Comparison of ENCODE assay signal across 20 mouse cellular contexts in the genomic region with DNA sequence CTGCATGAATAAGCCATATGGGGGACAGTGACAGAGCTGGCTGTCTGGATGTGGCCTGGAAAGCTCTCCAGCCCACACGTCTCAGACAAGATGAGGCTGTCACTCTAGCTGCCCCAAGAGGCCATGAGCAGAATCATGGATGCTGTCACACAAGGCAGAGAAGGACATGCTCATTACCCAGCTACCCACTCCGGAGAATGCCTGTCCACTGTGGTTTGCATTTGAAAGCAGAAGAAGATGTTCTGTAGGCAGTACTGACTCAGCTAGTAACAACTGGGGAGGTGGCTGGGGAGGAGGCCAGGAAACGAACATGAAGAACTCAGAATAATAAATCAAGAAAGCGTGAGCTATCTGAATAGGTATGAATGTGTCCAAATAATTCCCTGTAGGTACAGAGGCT.
DNase-seq lines count a peak whose midpoint lies in the region; ATAC-seq and TF ChIP-seq lines count a peak whose summit lies in the region.
"Had no signal": no experiment of that assay in that cellular context is flagged by ENCODE, and none has a peak within 500 bp of the region (broad histone marks: within the 10 kb centered on the region; RNA-seq: fewer than 3 reads in every experiment).

No protein-coding gene starts in this region.

- H3K4me2 ChIP-seq in forebrain, postnatal 0 days (ENCODE audit: low read depth), result no peak overlapping the region
- no peak overlapping the region for H3K4me2 ChIP-seq in hindbrain, embryonic 12.5 days (replicated peaks)
- no peak overlapping the region for H3K4me2 ChIP-seq in hindbrain, embryonic 16.5 days (ENCODE audit: low read length)
- no peak overlapping the region for H3K4me2 ChIP-seq in limb, embryonic 11.5 days (ENCODE audit: low read depth, severe bottlenecking)
- no peak overlapping the region for H3K4me2 ChIP-seq in hindbrain, postnatal 0 days (ENCODE audit: low read depth, low read length)
- H3K4me2 ChIP-seq: intestine, embryonic 15.5 days; midbrain, embryonic 15.5 days; neural tube, embryonic 12.5 days had no signal

- no peak overlapping the region for H3K4me3 ChIP-seq in forebrain, embryonic 10.5 days
- H3K4me3 ChIP-seq in forebrain, postnatal 0 days (ENCODE audit: low read depth, low read length), result no peak overlapping the region
- no peak overlapping the region for H3K4me3 ChIP-seq in hindbrain, embryonic 12.5 days
- H3K4me3 ChIP-seq in hindbrain, embryonic 16.5 days (ENCODE audit: low read length), result no peak overlapping the region
- H3K4me3 ChIP-seq in limb, embryonic 11.5 days (ENCODE audit: low read depth, low read length), result no peak overlapping the region
- no peak overlapping the region for H3K4me3 ChIP-seq in limb, embryonic 10.5 days
- H3K4me3 ChIP-seq in hindbrain, postnatal 0 days (ENCODE audit: low read length), result no peak overlapping the region
- H3K4me3 ChIP-seq: gastrocnemius, adult 2 months; intestine, embryonic 15.5 days; midbrain, embryonic 15.5 days; neural tube, embryonic 12.5 days had no signal

- 0 out of 2 replicates have a peak, but pooled peaks cover 4% of the 10 kb centered on the region for H3K9me3 ChIP-seq in forebrain, embryonic 10.5 days
- H3K9me3 ChIP-seq in forebrain, postnatal 0 days (ENCODE audit: low read length), result no peaks in the 10 kb centered on the region
- H3K9me3 ChIP-seq in hindbrain, embryonic 12.5 days (replicated peaks), result no peaks in the 10 kb centered on the region
- H3K9me3 ChIP-seq in hindbrain, embryonic 16.5 days (ENCODE audit: control insufficient read depth, low read length), result no peaks in the 10 kb centered on the region
- H3K9me3 ChIP-seq in limb, embryonic 11.5 days (ENCODE audit: control insufficient read depth, low read length), result no peaks in the 10 kb centered on the region
- H3K9me3 ChIP-seq in limb, embryonic 10.5 days (replicated peaks), result no peaks in the 10 kb centered on the region
- H3K9me3 ChIP-seq in hindbrain, postnatal 0 days (ENCODE audit: low read length), result no peaks in the 10 kb centered on the region
- H3K9me3 ChIP-seq: intestine, embryonic 15.5 days; midbrain, embryonic 15.5 days; neural tube, embryonic 12.5 days had no signal

- no peak for ATAC-seq in forebrain, postnatal 0 days
- ATAC-seq in hindbrain, embryonic 12.5 days (ENCODE audit: low FRiP score), result peak; percentile 26; the same call in 1 of the 2 replicates
- no peak for ATAC-seq in hindbrain, embryonic 16.5 days
- no peak for ATAC-seq in limb, embryonic 11.5 days (ENCODE audit: insufficient number of reproducible peaks, low FRiP score, low TSS enrichment, low read depth)
- ATAC-seq in hindbrain, postnatal 0 days, result 0 out of 2 replicates have a peak, but pooled peaks have one; percentile 36
- ATAC-seq: forebrain, embryonic 14.5 days; intestine, embryonic 15.5 days; midbrain, embryonic 15.5 days had no signal

- no peak for TF ChIP-seq CTCF in forebrain, postnatal 0 days (IDR thresholded peaks at IDR 0.05; ENCODE audit: low read depth)
- TF ChIP-seq CTCF in hindbrain, postnatal 0 days (IDR thresholded peaks at IDR 0.05; ENCODE audit: low read depth), result no peak

- DNase-seq in forebrain, embryonic 10.5 days (ENCODE audit: extremely low spot score, low spot score), result no peak
- DNase-seq in forebrain, postnatal 0 days, result no peak
- DNase-seq in limb, embryonic 11.5 days (ENCODE audit: low spot score), result peak; percentile 16
- DNase-seq in limb, embryonic 10.5 days (ENCODE audit: low spot score), result no peak
- DNase-seq in hindbrain, postnatal 0 days (ENCODE audit: low spot score), result no peak
- DNase-seq in heart, adult 18-20 months, result no peak
- DNase-seq: adrenal gland, postnatal 10 days; cerebellum, adult 2 months; cerebellum, postnatal 36 days; gastrocnemius, adult 2 months; kidney, adult 8-10 months; kidney, postnatal 14 days; lung, postnatal 4 days; thymus, postnatal 25 days had no signal

- no peaks in the 10 kb centered on the region for H3K4me1 ChIP-seq in forebrain, embryonic 10.5 days
- no peaks in the 10 kb centered on the region for H3K4me1 ChIP-seq in forebrain, postnatal 0 days (ENCODE audit: insufficient read depth)
- H3K4me1 ChIP-seq in hindbrain, embryonic 12.5 days, result peaks cover 15% of the 10 kb centered on the region; the same call in 1 of the 2 replicates
- H3K4me1 ChIP-seq in hindbrain, embryonic 16.5 days (ENCODE audit: control insufficient read depth, insufficient read depth, low read depth, low read length), result no peaks in the 10 kb centered on the region
- no peaks in the 10 kb centered on the region for H3K4me1 ChIP-seq in limb, embryonic 11.5 days (ENCODE audit: control insufficient read depth, insufficient read depth, low read length)
- no peaks in the 10 kb centered on the region for H3K4me1 ChIP-seq in limb, embryonic 10.5 days
- no peaks in the 10 kb centered on the region for H3K4me1 ChIP-seq in hindbrain, postnatal 0 days (ENCODE audit: insufficient read depth, low read length)
- H3K4me1 ChIP-seq: intestine, embryonic 15.5 days; midbrain, embryonic 15.5 days had no signal

- WGBS in forebrain, embryonic 10.5 days, result 87% methylated on average over 4 of the region's 4 CpGs
- 70% methylated on average over 4 of the region's 4 CpGs for WGBS in forebrain, postnatal 0 days
- 54% methylated on average over 4 of the region's 4 CpGs for WGBS in hindbrain, embryonic 12.5 days
- 45% methylated on average over 4 of the region's 4 CpGs for WGBS in hindbrain, embryonic 16.5 days
- 72% methylated on average over 4 of the region's 4 CpGs for WGBS in limb, embryonic 11.5 days
- 76% methylated on average over 4 of the region's 4 CpGs for WGBS in limb, embryonic 10.5 days
- 37% methylated on average over 4 of the region's 4 CpGs for WGBS in hindbrain, postnatal 0 days

- H3K9ac ChIP-seq in forebrain, postnatal 0 days, result no peak overlapping the region
- no peak overlapping the region for H3K9ac ChIP-seq in hindbrain, embryonic 12.5 days
- no peak overlapping the region for H3K9ac ChIP-seq in hindbrain, embryonic 16.5 days (ENCODE audit: low read depth, low read length)
- no peak overlapping the region for H3K9ac ChIP-seq in limb, embryonic 11.5 days (ENCODE audit: low read length)
- no peak overlapping the region for H3K9ac ChIP-seq in hindbrain, postnatal 0 days (replicated peaks; ENCODE audit: low read length)
- H3K9ac ChIP-seq: intestine, embryonic 15.5 days; midbrain, embryonic 15.5 days; neural tube, embryonic 12.5 days had no signal

- no peaks in the 10 kb centered on the region for H3K27me3 ChIP-seq in forebrain, embryonic 10.5 days (ENCODE audit: poor library complexity, severe bottlenecking)
- H3K27me3 ChIP-seq in forebrain, postnatal 0 days (ENCODE audit: insufficient read depth, low read length), result no peaks in the 10 kb centered on the region
- H3K27me3 ChIP-seq in hindbrain, embryonic 12.5 days, result no peaks in the 10 kb centered on the region
- H3K27me3 ChIP-seq in hindbrain, embryonic 16.5 days (replicated peaks; ENCODE audit: control insufficient read depth, insufficient read depth, low read length), result no peaks in the 10 kb centered on the region
- H3K27me3 ChIP-seq in limb, embryonic 11.5 days (ENCODE audit: control insufficient read depth, insufficient read depth, low read length), result no peaks in the 10 kb centered on the region
- H3K27me3 ChIP-seq in limb, embryonic 10.5 days (ENCODE audit: low read depth, poor library complexity, severe bottlenecking), result no peaks in the 10 kb centered on the region
- H3K27me3 ChIP-seq in hindbrain, postnatal 0 days (ENCODE audit: insufficient read depth, low read length), result no peaks in the 10 kb centered on the region
- H3K27me3 ChIP-seq: intestine, embryonic 15.5 days; midbrain, embryonic 15.5 days; neural tube, embryonic 12.5 days had no signal

- peak overlapping the region; percentile 8; the same call in 1 of the 2 replicates for H3K27ac ChIP-seq in forebrain, embryonic 10.5 days
- no peak overlapping the region for H3K27ac ChIP-seq in forebrain, postnatal 0 days (ENCODE audit: low read depth, low read length)
- H3K27ac ChIP-seq in hindbrain, embryonic 12.5 days, result no peak overlapping the region
- no peak overlapping the region for H3K27ac ChIP-seq in hindbrain, embryonic 16.5 days (ENCODE audit: low read depth, low read length)
- no peak overlapping the region for H3K27ac ChIP-seq in limb, embryonic 11.5 days (replicated peaks; ENCODE audit: low read depth, low read length)
- no peak overlapping the region for H3K27ac ChIP-seq in limb, embryonic 10.5 days
- H3K27ac ChIP-seq in hindbrain, postnatal 0 days, result no peak overlapping the region
- H3K27ac ChIP-seq: gastrocnemius, adult 2 months; intestine, embryonic 15.5 days; midbrain, embryonic 15.5 days; neural tube, embryonic 12.5 days had no signal

- no peaks in the 10 kb centered on the region for H3K36me3 ChIP-seq in forebrain, embryonic 10.5 days (replicated peaks)
- H3K36me3 ChIP-seq in forebrain, postnatal 0 days (ENCODE audit: insufficient read depth), result no peaks in the 10 kb centered on the region
- no peaks in the 10 kb centered on the region for H3K36me3 ChIP-seq in hindbrain, embryonic 12.5 days
- H3K36me3 ChIP-seq in hindbrain, embryonic 16.5 days (ENCODE audit: control insufficient read depth, insufficient read depth, low read length), result no peaks in the 10 kb centered on the region
- no peaks in the 10 kb centered on the region for H3K36me3 ChIP-seq in limb, embryonic 11.5 days (ENCODE audit: control insufficient read depth, insufficient read depth, low read length)
- H3K36me3 ChIP-seq in limb, embryonic 10.5 days, result no peaks in the 10 kb centered on the region
- no peaks in the 10 kb centered on the region for H3K36me3 ChIP-seq in hindbrain, postnatal 0 days (ENCODE audit: insufficient read depth, low read length)
- H3K36me3 ChIP-seq: intestine, embryonic 15.5 days; midbrain, embryonic 15.5 days; neural tube, embryonic 12.5 days had no signal

Comparison
In these comparisons a context has a peak if more than half of its experiments do, and no peak if none do; other contexts are left out.
1. ATAC-seq: peak in hindbrain, embryonic 12.5 days (single experiment) and hindbrain, postnatal 0 days (single experiment); none in forebrain, postnatal 0 days (single experiment), hindbrain, embryonic 16.5 days (single experiment) and limb, embryonic 11.5 days (single experiment).